Comparison of ENCODE assay signal across 22 mouse cellular contexts in the genomic region with DNA sequence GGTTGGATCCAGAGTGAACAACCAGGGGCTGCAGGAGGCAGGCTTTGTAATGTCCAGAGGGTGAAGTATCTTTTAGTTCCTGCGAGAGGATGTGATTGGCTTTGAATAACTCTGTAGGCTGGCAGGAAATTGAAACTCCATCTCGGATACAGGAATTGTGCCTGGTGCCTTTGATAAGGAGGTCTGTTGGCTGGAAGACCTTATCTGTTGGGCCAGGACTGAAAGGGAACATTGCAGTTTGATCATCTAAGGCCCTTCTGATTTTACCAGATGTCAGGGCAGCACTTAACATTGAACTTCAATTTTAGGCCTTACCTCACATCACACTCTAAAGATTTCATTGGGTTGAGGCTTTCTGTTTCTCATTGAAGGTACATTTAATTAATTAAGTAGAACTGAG.
DNase-seq lines count a peak whose midpoint lies in the region; ATAC-seq and TF ChIP-seq lines count a peak whose summit lies in the region.
"Had no signal": no experiment of that assay in that cellular context is flagged by ENCODE, and none has a peak within 500 bp of the region (broad histone marks: within the 10 kb centered on the region; RNA-seq: fewer than 3 reads in every experiment).

No protein-coding gene starts in this region.

- TF ChIP-seq CTCF in liver, embryonic 14.5 days (IDR thresholded peaks at IDR 0.05; ENCODE audit: low read depth): no peak
- no peak for TF ChIP-seq CTCF in forebrain, postnatal 0 days (IDR thresholded peaks at IDR 0.05; ENCODE audit: low read depth)

- H3K9me3 ChIP-seq in liver, embryonic 11.5 days (ENCODE audit: control insufficient read depth, low read length): no peaks in the 10 kb centered on the region
- no peaks in the 10 kb centered on the region for H3K9me3 ChIP-seq in liver, embryonic 14.5 days (ENCODE audit: control insufficient read depth, low read length)
- no peaks in the 10 kb centered on the region for H3K9me3 ChIP-seq in forebrain, postnatal 0 days (ENCODE audit: low read length)
- H3K9me3 ChIP-seq: embryonic facial prominence, embryonic 13.5 days; embryonic facial prominence, embryonic 15.5 days; forebrain, embryonic 13.5 days; forebrain, embryonic 15.5 days had no signal

- no peak overlapping the region for H3K4me2 ChIP-seq in liver, embryonic 11.5 days
- no peak overlapping the region for H3K4me2 ChIP-seq in liver, embryonic 14.5 days (ENCODE audit: low read depth)
- no peak overlapping the region for H3K4me2 ChIP-seq in forebrain, postnatal 0 days (ENCODE audit: low read depth)
- H3K4me2 ChIP-seq: embryonic facial prominence, embryonic 13.5 days; embryonic facial prominence, embryonic 15.5 days; forebrain, embryonic 13.5 days; forebrain, embryonic 15.5 days had no signal

- H3K36me3 ChIP-seq in liver, embryonic 11.5 days (ENCODE audit: control insufficient read depth, insufficient read depth, low read length): no peaks in the 10 kb centered on the region
- no peaks in the 10 kb centered on the region for H3K36me3 ChIP-seq in liver, embryonic 14.5 days (replicated peaks; ENCODE audit: control insufficient read depth, insufficient read depth, low read depth)
- no peaks in the 10 kb centered on the region for H3K36me3 ChIP-seq in forebrain, postnatal 0 days (ENCODE audit: insufficient read depth)
- H3K36me3 ChIP-seq: embryonic facial prominence, embryonic 13.5 days; embryonic facial prominence, embryonic 15.5 days; forebrain, embryonic 15.5 days had no signal

- DNase-seq in liver, embryonic 11.5 days (ENCODE audit: low spot score): no peak
- DNase-seq in liver: no peak
- peak; percentile 5 for DNase-seq in 416B (ENCODE audit: low read depth)
- no peak for DNase-seq in liver, embryonic 14.5 days (ENCODE audit: low read depth in 3 of 3, low spot score in 3 of 3)
- DNase-seq in embryo, embryonic 11 days: no peak
- no peak for DNase-seq in forebrain, postnatal 0 days
- no peak for DNase-seq in spleen, postnatal 14 days (ENCODE audit: low spot score in 2 of 2)
- DNase-seq: adrenal gland, adult 8-10 months; adrenal gland, postnatal 14 days; adrenal gland, postnatal 36 days; cerebellum, adult 11-12 months; cerebellum, adult 2 months; cerebellum, adult 9-10 months; cerebellum, postnatal 10 days; cerebellum, postnatal 25 days had no signal

- no peaks in the 10 kb centered on the region for H3K27me3 ChIP-seq in liver, embryonic 11.5 days (replicated peaks; ENCODE audit: control insufficient read depth, insufficient read depth, low read length)
- no peaks in the 10 kb centered on the region for H3K27me3 ChIP-seq in liver, embryonic 14.5 days (ENCODE audit: control insufficient read depth, insufficient read depth, low read length)
- no peaks in the 10 kb centered on the region for H3K27me3 ChIP-seq in forebrain, postnatal 0 days (ENCODE audit: insufficient read depth, low read length)
- H3K27me3 ChIP-seq: embryonic facial prominence, embryonic 13.5 days; embryonic facial prominence, embryonic 15.5 days; forebrain, embryonic 13.5 days; forebrain, embryonic 15.5 days; Patski had no signal

- no peak overlapping the region for H3K9ac ChIP-seq in liver, embryonic 11.5 days (ENCODE audit: low read depth, low read length)
- H3K9ac ChIP-seq in liver, embryonic 14.5 days (replicated peaks): no peak overlapping the region
- H3K9ac ChIP-seq in forebrain, postnatal 0 days: no peak overlapping the region
- H3K9ac ChIP-seq: embryonic facial prominence, embryonic 13.5 days; embryonic facial prominence, embryonic 15.5 days; forebrain, embryonic 13.5 days; forebrain, embryonic 15.5 days had no signal

- H3K4me1 ChIP-seq in liver, embryonic 11.5 days (replicated peaks; ENCODE audit: control insufficient read depth, insufficient read depth, low read length): no peaks in the 10 kb centered on the region
- no peaks in the 10 kb centered on the region for H3K4me1 ChIP-seq in liver, embryonic 14.5 days (replicated peaks; ENCODE audit: control insufficient read depth in 2 of 2, insufficient read depth in 2 of 2, low read length in 1 of 2)
- H3K4me1 ChIP-seq in forebrain, postnatal 0 days (ENCODE audit: insufficient read depth): no peaks in the 10 kb centered on the region
- H3K4me1 ChIP-seq: embryonic facial prominence, embryonic 13.5 days; embryonic facial prominence, embryonic 15.5 days; forebrain, embryonic 13.5 days; forebrain, embryonic 15.5 days had no signal

- TF ChIP-seq EP300 in liver, embryonic 14.5 days (IDR thresholded peaks at IDR 0.05; ENCODE audit: low read depth): peak; percentile 34; the same call in 1 of the 2 replicates

- 30% methylated on average over 2 of the region's 2 CpGs for WGBS in liver, embryonic 11.5 days
- WGBS in liver, embryonic 14.5 days (ENCODE audit: insufficient replicate concordance): 7% methylated on average over 2 of the region's 2 CpGs
- WGBS in forebrain, postnatal 0 days: 66% methylated on average over 2 of the region's 2 CpGs

- H3K27ac ChIP-seq in liver, embryonic 11.5 days (ENCODE audit: low read depth, low read length): no peak overlapping the region
- no peak overlapping the region for H3K27ac ChIP-seq in liver, embryonic 14.5 days
- no peak overlapping the region for H3K27ac ChIP-seq in forebrain, postnatal 0 days (ENCODE audit: low read depth, low read length)
- H3K27ac ChIP-seq: embryonic facial prominence, embryonic 13.5 days; embryonic facial prominence, embryonic 15.5 days; forebrain, embryonic 13.5 days; forebrain, embryonic 15.5 days had no signal

- peak; percentile 47; the same call in 1 of the 2 replicates for ATAC-seq in liver, embryonic 11.5 days (replicated peaks; ENCODE audit: low FRiP score)
- ATAC-seq in liver, embryonic 14.5 days (ENCODE audit: insufficient read depth): no peak
- peak; percentile 50 for ATAC-seq in megakaryocyte progenitor cell, adult 5-6 weeks (replicated peaks; ENCODE audit: poor library complexity)
- no peak for ATAC-seq in forebrain, postnatal 0 days
- ATAC-seq: activated CD4-positive, CD25-positive, alpha-beta regulatory T cell, adult 4 months; forebrain, embryonic 13.5 days; forebrain, embryonic 15.5 days; Patski had no signal

- no peak overlapping the region for H3K4me3 ChIP-seq in liver, embryonic 11.5 days (ENCODE audit: low read depth, low read length)
- H3K4me3 ChIP-seq in liver, embryonic 14.5 days (ENCODE audit: insufficient read depth in 1 of 2, low read depth in 2 of 2, low read length in 2 of 2): no peak overlapping the region
- H3K4me3 ChIP-seq in forebrain, postnatal 0 days (ENCODE audit: low read depth, low read length): no peak overlapping the region
- H3K4me3 ChIP-seq: embryonic facial prominence, embryonic 13.5 days; embryonic facial prominence, embryonic 15.5 days; forebrain, embryonic 13.5 days; forebrain, embryonic 15.5 days had no signal

Comparison
In these comparisons a context has a peak if more than half of its experiments do, and no peak if none do; other contexts are left out.
1. ATAC-seq: peak in liver, embryonic 11.5 days (single experiment) and megakaryocyte progenitor cell, adult 5-6 weeks (single experiment); none in liver, embryonic 14.5 days (single experiment) and forebrain, postnatal 0 days (single experiment).